Mouse (Mus musculus): ENCODE measurements around the gene Adam23. TPM values are rescaled to one million over a fixed set of nuclear protein-coding genes. Genes with fewer than 3 reads are reported as not detected.
A peak's percentile ranks its signal among the peaks of the same experiment; 100 is the strongest.

Gene Adam23
- 10 to 100 TPM; 25.9 to 28.7 TPM for total RNA-seq (2021)
- long read RNA-seq, experiment 1, full-length matches to known transcripts = 12 of 14 reads
- long read RNA-seq, experiment 1, partial matches to known transcripts = 1 of 14 reads
- long read RNA-seq, experiment 1, other reads (novel, unspliced or antisense) = 1 of 14 reads
- long read RNA-seq, experiment 2, full-length matches to known transcripts = 14 of 18 reads
- long read RNA-seq, experiment 2, partial matches to known transcripts = 1 of 18 reads
- long read RNA-seq, experiment 2, other reads (novel, unspliced or antisense) = 3 of 18 reads

DNA sequence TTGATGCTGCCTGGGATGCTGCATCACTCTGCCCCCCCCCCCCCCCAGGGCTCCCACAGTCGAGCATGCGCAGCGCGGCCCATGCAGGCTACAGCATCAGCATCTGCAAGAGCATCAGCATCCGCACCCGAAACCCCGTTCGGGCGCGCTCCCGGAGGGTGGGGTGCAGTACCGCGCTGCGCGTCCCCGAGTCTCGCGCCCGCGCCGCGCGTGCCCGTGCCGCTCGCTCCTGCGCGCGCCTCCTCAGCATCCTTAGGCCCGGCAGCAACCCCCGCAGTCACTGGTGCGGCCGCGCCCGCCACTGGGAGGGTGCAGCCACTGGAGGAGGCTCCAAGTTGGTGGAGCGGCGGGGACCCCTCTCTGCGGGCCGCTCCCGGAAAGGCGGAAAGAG, at the start of gene Adam23:
Gene Adam23, plus strand, starts transcription at position 236 of the 391 bp plus-strand sequence.
- peak; percentile 33 to 45 for DNase-seq (ENCODE audit: low spot score in 2 of 2)

DNA sequence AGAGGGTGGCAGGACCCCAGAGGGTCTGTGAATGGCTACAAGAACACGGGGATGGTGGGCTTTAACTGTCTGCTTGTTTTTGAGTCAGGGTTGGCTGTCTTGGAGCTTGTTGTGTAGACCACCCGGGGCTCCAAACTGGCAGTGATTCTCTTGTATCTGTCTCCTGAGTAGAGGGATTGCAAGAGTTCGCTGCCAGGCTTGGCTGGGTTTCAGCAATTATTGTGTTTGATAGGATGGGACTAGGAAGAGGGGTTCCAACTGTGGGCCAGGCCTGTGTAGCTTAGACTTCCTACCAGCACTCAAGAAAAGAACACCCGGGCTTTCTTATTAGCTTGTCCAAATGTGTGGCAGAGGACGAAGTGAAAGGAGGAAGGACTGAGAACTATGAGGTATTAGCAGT, 44.6 kb upstream of the Adam23 start:
- no peak for DNase-seq (ENCODE audit: low spot score in 2 of 2)

DNA sequence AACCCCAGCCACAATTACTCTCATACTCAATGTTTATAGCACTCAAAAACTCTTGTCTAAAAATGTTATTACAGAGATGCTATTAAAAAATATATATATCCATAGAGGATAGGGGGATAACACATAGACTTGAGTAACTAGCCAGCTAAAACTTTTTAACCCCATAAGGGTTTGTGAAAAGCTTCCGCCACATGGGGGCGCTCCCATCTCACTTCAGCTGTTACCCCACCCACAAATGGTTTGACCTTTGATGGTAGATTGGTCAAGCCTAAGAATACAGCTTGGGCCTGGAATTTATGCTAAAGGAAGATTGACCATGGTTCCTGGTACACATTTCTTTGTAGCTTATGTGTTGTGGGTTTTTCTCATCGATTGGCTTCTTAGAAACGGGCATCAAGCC, 42.1 kb upstream of the Adam23 start:
- peak in 1 of 2 experiments; percentile 22 for DNase-seq (ENCODE audit: low spot score in 2 of 2)

DNA sequence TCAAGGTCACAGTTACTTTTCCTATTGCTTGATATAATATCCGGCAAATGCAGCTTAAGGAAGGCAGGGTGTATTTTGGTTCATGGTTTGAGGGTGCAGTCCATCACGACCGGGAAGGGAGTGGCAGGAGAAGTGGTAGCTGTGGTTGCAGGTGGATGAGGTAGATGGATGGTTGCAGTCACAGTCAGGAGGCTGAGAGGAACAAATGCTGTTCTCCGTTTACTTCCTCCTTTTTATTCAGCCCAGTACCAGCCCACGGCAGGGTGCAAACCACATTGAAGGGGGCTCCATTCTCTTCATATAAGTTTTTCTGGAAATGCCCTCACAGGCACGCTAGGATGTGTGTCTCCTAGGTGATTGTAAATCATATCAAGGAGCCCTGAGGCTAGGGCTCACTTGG, 37.3 kb upstream of the Adam23 start:
- DNase-seq (ENCODE audit: low spot score in 2 of 2) = no peak

DNA sequence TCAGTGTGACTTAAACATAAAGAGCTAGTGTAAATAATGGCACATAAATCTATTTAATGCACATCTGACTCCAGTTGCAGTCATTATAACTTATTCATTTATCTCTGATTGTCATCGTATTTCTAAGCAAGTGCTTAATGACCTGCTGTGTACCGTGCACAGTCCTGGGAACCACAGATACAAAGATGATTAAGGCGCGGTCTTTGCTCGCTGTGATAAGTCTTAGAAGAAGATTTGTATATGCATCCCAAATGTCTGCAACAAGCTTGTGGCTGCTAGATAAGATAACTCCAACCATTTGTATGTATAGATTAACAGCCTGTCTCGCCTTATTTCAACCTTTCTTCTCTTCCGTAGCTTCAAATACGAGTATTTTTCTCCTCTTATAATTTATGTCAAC, 27.2 kb upstream of the Adam23 start:
- no peak for DNase-seq (ENCODE audit: low spot score in 2 of 2)

DNA sequence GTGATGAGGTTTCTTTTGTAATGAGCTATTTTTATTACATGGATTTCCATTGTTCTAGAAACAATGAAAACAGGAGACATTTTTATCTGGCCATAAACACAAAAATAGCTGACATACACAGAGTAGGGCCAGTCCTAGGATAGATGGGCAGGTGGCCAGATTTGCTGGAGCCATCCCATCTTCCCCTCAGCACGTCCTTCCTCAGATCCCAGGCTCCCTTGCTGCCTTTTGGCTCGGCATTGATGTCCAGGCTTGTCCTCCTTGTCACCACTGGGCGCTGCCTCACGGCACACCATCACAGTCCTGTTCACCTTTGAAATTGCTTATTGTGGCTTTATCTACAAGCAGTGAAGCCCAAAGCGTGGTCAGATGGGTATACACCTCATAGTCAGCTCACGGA, 15.0 kb upstream of the Adam23 start:
- DNase-seq (ENCODE audit: low spot score in 2 of 2) = no peak

DNA sequence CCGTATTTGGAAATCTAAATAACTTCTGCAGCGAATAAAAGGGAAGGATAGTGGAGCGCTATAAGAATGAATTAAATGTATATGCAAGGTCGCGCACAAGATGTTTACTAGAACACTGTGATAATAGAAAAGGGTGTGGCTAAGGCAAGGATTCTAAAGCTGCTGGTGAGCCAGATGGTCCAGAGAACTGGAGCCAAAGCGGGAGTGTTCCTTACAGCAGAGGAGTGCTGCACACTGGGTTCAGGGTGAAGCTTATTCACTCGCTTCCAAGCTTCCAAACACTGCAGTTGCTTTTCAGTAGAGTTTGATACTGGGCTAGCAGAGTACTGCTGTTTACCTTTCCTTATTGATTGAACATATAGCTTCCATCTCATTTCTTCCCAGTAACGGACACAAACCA, 14.5 kb upstream of the Adam23 start:
- DNase-seq (ENCODE audit: low spot score in 2 of 2) = no peak

DNA sequence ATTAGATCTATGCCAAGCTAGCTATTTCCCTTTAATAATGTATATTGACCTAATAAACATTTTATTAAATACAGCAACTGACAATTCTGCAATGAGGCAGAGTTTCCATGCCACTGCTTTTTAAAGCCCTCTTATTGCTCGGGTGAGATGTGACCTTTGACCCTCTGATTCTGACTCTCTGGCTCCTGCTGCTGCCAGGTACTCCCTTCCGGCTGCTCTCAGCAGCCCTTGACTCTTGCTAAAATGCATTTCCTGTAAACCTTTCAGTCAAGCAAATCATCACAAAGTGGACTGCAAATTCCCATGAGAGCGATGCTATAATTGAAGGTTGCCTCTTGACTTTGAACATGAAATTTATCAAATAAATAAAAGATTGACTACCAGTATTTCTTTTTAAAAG, 13.8 kb upstream of the Adam23 start:
- DNase-seq (ENCODE audit: low spot score in 2 of 2) = no peak

DNA sequence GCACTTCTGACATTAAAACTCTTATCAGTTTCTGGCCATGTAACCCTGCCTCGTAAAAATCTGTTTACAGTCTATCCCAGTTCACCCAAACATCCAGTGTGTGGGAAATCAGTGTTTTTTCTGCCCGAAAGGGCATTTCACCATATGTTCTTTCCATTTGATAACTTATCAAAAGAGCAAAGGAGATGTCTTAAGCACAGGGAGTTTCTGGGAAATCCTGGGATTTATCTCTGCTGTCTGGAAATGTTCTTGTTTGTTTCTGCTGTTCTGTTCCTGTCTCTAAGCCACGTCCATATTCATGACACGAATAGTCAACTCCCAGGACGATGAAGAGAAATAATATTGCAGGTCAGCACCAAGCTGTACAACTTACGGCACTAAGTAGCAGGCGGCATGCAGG, 11.6 kb upstream of the Adam23 start:
- no peak for DNase-seq (ENCODE audit: low spot score in 2 of 2)

DNA sequence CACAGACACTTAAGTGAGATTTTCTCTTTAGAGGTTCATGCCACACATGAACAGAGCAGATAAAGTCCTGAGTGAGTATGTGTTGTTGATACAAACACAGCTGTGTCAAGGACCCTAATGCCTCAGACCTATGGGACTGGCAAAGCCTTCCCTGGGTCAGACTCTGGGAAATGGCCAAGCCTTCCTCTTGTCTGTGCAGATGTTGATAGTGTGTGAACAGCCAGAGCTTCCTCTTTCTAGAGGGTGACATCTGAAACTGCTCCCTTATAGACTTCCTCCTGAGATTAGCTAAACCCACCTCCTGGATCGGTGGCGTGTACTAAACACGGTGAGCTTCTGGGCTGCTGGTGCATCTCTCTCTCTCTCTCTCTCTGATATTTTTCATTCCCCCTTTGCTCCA, 8.2 kb upstream of the Adam23 start:
- DNase-seq (ENCODE audit: low spot score in 2 of 2) = no peak

DNA sequence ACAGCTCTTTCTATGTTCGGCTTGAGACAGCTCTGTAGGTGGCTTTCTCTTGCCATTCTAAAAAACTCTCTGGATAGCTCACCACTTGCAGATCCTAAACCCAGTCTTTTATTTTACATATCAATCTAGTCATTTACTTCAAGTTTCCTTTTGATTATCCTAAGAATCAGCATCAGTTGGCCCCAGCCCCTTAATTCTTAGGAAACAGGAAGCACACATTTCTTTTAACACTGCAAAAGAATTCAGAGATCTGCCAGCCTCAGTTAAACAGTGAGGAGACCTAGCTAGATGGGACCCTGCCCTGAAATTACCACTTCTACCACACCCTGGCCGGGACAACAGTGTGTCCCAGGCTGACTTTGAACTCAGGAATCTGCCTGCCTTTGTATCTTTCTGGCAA, 3.5 kb upstream of the Adam23 start:
- no peak for DNase-seq (ENCODE audit: low spot score in 2 of 2)

DNA sequence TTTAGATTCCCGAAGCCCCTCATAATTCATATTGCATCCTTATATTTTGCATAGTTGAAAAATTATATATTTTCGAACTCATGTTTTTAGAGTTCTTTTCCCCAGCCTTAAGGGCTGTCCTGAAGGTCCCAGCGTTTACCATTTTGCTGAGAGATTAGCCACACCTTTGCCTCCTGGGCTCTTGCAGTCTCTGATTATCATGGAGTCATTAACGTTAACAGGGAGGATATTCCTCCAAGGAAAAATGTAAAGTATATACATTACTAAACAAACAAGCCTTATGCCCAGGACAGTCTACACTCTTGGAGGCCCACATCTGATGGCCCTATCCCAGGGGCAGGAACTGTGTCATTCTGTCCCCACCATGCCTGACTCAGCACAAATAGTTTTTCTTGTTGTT, 3.1 kb upstream of the Adam23 start:
- DNase-seq (ENCODE audit: low spot score in 2 of 2) = no peak

DNA sequence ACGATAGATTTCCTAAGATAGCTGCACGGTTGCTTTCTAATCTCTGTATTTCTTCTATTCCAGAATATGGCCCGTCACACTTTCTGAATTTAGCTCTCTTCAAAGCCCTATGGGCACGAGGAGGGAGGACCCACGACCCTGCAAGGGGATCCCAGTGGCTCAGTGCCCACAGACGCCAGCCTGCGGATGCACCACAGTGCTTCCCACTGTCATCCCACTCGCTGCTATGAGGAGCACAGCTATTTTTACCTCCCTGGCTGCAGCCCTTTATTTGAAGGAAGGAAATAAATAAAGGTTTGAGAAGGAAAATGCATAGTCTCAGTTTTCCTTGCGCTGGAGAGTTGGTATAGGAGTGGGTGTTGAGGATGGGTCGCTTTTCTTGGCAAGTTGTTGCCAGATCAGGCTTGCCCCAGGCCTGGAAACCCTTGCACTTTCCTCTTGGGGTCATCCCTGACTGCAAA, 512 bp upstream of the Adam23 start:
- no peak for DNase-seq (ENCODE audit: low spot score in 2 of 2)

DNA sequence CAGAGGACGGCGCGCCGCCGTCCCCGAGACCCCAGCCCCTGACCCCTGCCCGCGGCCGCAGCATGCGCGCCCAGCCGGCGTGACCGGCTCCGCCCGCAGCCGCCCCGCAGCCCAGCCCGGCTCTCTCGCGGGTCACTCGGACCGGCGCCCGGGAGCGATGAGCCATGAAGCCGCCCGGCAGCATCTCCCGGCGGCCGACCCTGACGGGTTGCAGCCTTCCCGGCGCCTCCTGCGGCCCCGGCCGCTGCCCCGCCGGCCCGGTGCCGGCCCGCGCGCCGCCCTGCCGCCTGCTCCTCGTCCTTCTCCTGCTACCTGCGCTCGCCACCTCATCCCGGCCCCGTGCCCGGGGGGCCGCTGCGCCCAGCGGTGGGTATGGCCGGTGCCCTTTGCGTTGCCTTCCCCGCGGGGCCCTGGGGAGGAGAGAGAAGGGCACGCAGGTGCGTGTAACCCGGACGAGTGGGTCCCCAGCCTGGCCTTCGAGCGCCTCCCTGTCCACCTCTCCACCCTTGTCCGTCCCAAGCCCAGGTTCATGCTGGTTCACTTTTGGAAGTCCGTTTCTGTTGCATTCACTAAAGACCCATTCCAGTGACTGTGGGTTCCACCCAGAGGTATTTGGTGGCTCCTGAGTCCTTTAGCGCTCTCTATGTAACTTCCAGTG, 485 bp downstream of the Adam23 start:
- DNase-seq (ENCODE audit: low spot score in 2 of 2) = peak in 1 of 2 experiments; percentile 30

DNA sequence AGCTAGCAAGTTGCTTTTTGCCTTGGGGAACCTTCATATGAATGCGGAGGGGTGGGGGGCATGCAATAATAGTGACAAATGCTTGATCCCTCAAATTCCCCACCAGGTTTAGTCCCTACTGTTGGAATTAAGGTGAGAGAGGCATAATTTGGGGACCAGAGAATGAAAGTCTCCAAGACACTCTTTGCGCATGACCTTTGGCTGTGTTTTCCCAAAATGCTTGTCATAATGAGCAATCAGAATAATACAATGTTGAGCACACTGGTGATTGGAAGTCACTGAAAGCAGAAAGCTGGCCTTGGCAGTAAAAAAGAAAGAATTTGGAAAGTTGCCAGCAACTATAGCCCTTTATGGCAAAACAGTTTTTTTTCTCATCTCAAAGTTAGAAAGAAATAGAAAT, 1.0 kb downstream of the Adam23 start:
- DNase-seq (ENCODE audit: low spot score in 2 of 2) = no peak

DNA sequence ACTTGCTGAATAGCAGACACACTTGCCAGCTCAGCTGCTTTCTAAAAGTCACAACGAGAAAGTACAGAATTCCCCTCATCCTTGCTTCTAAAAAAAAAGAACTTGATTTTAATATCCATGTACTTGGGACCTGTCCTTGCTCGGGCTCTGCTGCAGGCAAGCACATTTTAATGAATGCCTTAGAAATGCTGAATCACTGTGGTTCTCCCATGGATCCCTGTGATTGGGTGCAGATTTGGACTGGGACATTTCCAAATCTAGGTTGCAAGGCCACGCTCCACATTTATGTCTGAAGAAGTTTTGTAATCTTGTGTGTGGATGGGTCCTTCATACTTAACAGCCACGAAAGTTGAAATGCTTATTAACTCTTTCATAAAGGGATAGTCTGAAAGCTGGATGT, 4.4 kb downstream of the Adam23 start:
- DNase-seq (ENCODE audit: low spot score in 2 of 2) = no peak

DNA sequence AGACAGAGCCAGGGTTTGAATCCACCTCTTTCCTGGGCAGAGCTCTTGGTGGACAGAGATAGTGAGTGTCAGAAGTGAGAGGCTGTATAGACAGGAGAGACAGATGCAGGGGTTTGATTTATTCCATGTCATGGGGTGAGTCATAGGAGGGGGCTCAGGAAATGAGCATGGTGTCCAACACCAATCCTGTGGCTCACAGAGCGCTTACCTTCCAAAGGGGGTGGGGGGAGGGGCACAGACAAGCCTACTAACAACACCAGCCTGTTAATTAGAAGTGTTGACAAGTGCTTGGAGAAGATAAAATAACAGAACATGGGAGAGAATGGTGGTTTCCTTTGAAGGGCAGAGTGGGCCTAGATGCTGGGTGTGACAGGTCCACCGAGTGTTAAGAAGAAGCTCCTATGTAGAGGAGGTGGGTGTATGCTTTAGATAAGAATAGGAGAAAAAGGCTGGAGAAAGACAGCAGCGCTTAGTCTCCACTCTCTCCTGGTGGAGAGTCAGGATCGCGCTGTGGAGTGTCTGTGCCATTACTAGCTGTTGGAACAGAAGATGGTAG, 7.7 kb downstream of the Adam23 start:
- no peak for DNase-seq (ENCODE audit: low spot score in 2 of 2)

DNA sequence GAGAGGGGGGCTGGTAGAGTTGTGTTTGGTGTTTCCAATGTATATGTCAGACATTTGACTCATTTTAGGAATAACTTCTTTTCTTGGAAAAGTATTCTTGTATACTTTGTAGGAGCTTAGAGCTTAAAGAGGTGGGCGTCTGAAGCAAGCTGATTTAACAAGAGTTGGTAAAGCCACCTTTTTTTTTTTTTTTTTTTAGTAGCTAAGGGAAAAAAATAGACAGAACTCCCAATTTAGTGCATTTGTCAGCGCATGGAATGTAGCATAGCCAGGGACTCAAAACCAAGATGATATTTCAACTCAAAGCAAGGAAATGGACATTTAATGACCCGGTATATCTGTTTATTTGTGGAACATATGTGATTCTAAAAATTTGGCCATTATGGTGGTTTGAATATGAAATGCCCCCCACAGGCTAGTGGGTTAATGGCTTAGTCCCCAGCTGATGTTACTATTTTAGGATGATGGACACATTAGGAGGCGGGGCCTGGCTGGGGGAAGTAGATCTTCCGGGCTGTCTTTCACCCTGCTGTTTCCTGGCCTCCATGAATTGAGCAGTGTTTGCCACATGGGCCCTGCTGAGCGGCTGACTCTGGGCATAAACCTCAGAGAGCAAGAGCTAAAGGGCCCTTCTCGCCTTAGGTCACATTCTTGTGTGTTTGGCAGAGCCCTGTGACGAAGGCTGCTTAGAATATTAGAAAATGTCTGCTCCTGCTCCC, 12.3 kb downstream of the Adam23 start:
- DNase-seq (ENCODE audit: low spot score in 2 of 2) = no peak

DNA sequence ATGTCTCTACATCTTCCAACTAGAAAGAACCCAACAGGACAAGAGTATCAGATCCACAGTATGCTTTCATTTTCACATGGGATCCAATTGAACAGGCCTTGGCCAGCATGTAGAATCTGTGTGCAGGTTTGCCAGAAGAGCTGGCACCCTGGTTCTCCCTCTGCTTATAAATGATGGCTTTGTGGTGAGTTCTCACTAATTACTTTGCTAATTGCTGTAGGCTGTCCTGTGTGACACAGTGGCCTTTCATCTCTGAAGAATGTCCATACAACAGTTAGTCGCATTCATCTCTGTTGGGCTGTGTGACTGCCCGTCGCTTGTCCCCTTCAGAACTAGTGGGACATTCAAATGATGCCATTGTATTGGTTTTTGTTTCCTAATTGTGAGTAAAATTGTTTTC, 13.5 kb downstream of the Adam23 start:
- no peak for DNase-seq (ENCODE audit: low spot score in 2 of 2)

DNA sequence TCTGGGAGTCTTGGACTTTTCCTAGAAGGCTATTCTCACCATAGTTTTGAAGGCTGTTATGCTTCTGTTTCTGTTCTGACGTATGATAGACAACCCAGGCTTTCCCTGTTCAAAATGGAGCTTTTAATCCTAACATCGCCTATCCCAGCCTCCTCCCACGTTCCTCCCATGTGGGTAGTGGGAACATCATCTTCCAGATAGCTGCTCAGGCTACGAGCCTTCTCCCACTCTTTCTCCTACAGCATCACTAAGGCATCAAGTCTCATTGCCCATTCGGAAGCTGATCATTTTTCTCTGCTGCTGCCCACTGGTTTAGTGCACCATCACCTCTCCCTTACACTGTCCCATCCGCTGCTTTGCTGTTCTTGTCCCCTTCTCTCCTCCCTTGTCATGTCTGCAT, 14.2 kb downstream of the Adam23 start:
- DNase-seq (ENCODE audit: low spot score in 2 of 2) = no peak

DNA sequence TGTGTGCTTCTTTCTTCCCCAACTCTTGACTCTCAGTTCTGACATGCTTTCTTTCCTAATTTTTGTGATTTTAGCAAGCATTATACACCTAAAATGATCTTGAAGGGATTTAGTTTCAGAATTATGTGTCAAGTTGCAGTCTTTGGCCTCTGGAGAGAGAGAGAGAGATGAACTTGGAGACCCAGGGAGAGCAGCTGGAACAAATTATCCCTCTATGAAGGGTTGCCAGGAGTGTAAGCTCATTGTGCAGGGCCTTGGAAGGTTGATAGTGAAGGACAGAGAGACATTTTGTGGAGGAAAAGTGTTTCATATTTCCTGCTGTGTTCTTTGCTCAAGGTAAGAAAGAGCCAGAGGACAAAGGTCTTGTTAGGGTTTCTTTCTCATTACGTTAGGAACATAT, 18.8 kb downstream of the Adam23 start:
- DNase-seq (ENCODE audit: low spot score in 2 of 2) = no peak

DNA sequence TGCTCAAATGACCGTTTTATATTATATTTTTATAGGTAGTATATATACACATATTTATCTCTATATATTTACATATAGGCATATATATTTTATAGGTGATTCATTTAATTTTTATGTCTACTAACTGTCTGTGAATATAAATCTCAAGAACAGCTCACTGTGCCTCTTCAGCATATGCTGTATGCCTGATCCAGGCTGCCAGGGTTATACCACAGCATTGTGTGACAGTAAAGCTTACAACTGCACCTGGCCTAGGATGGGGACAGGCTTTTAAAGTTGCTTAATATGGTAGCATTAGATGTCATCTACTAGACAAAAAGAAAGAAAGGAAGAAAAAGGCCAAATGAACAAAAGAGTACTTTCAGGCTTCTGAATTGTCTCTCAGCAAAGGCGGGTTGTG, 27.6 kb downstream of the Adam23 start:
- DNase-seq (ENCODE audit: low spot score in 2 of 2) = no peak
